Mouse (Mus musculus): ENCODE results near the gene Abca8b.
A peak's percentile ranks its signal among the peaks of the same experiment; 100 is the strongest.
"Not testable (repeated sequence)": the region's sequence is repeated elsewhere in the genome, so short reads cannot be mapped to it uniquely, and the experiment has no call there.

Abca8b gene

DNA sequence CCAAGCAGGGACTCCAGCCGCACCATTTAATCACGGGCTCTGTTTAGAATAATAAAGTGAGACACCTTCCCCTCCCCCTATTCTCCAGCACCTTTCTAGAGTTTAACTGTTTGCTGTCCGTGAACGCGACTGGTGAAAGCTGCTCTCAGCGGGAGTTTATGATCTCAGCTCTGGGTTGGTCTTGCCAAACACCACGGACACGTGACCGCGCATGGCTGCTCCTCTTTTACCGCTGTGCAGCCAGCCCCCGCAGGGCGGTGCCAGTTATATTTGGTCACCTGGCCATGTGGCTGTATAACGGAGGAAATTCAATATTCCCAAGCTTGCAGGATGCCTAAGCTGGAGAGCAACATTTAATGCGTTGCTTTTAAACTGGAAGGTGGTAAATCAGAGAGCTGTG lies at the start of gene Abca8b:
TSS of gene Abca8b (minus strand) at position 222 of the 400 bp plus-strand sequence.
- DNase-seq (ENCODE audit: low spot score), result peak; percentile 66

DNA sequence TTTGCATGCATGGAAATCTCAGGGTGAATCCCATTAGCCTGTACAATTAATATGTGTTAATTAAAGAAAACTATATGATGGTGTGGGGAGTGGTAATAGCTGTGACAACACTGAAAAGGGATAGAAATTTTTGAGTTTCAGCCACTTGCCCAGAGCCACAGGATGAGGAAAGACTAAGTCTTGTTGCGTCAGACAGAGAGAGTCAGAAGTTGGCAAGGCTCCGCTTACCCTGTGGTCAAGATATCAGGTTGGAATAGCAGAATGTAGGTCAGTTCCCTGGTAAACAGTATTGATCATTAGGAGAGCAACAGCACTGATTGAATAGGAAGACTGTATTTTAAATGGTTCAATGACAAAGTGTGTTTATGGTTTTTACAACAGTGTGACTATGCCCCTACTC lies 42.1 kb upstream of the Abca8b start:
- DNase-seq (ENCODE audit: low spot score), result no peak

DNA sequence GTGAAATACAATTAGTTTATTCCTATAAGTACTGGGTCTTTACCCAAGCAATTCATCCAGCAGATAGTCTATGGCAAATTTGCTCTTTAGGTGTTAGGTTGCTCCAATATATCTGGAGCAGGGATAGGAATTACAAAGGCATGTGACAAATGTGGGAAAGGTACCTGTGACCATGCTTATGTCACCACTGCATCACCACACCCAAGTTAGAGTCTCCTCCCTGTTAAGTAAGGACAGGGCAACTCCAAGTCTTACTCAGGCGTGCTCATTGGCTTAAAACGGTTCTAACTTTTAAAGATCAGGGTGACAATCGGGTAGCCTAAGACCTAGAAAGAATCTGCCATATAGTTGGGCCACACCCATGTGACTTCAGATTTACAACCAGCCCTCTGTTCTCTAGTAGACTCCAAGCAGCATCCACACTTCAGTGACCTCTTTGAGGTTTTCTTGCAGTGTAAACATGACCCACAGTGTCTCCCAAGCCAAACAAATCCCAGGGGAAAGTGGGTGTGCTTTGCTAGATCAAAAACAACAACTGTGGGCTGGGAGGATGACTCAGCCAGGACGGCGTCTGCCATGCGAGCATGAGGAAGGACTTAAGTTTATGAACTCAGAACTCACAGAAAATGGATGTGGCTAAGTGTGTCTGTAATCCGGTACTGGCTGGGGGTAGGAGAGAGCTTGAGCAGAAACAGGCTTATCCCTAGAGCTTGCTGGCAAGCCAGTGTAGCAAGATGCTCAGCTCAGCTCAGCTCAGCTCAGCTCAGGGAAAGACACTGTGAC lies 33.5 kb upstream of the Abca8b start:
- DNase-seq (ENCODE audit: low spot score), result no peak

DNA sequence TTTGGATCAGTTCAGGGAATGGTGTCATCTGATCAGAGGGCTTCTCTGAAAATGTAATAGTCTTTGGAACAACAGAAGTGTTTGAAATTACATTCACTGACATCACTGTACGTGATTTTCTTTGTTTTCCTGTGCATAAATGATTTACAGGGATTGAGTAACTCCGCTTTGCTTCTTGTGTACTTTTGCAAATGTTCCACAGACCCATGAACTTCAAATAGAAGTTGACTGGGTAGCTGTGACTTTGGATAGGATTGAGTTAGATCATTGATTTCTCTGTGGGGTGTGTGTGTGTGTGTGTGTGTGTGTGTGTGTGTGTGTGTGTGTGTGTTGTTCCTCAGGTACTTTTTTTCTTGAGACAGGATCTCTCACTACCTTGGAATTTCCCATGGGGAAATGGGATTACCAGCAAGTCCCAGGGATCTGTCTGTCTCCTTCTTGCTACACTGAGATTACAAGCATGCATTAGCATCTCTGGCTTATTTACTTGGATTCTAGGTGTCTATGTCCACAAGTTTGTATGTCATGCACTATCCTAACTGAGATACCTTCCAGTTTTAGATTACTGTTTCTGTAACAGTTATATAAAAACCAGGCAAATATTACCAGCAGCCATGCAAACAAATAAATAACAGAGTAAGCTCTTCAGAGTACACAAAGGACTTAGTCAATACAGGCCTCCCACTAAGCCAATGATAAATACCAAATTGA lies 15.3 kb upstream of the Abca8b start:
- no peak for DNase-seq (ENCODE audit: low spot score)

DNA sequence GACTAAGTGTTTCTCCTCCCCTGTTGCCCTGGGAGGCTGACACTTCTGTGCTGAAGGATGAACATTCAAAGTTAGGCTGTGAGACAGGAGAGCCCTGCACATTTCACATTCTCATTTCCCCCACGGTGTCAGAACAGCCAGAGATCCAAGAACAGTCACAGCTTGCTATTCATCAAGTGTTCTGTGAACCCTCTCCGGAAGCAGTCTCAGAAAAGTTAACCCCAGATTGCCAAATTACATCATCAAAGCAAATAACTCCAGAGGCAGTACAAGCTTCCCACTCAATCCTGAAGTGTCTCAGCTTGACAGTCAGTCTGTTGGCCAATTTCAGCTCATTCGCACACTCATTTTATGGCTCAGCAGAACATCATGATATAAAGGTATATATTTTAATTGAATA lies 632 bp downstream of the Abca8b start:
- DNase-seq (ENCODE audit: low spot score), result no peak

DNA sequence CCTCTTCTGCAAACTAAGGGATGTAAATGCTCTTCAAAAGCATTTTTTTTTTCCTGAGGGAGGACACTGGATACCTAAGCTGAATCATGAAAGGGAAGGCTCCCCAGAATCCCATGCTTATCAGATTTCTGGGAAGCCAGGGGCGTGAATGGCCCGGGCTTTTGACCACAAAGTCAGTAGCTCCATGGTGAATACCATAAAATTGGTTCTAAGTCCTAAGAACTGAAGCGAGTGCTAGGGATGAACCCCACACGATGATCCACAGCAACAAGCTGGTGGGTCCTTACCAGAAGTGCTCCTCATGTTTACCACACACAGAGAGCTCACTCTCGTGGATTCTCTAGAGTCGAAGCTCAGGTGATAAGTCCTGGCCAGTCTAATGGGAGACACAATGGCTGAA lies 1.6 kb downstream of the Abca8b start:
- no peak for DNase-seq (ENCODE audit: low spot score)

DNA sequence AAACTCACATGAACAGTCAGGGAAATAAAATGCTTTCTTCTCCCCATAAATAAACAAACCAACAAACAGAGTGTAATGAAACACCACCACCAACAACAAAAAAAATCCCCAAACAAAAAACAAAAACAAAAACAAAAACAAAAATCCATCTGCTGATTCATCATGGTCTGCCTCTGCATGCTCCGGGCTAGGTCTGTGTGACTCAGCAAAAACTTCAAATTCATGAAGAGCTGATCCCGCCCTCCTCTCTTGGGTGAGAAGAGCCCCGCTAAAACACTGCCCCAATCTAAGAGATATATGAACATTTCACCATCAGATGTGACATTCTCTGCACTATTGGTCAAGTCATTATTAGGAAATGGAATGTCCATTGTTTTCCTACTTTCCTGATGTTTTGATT lies 4.4 kb downstream of the Abca8b start:
- DNase-seq (ENCODE audit: low spot score), result no peak

DNA sequence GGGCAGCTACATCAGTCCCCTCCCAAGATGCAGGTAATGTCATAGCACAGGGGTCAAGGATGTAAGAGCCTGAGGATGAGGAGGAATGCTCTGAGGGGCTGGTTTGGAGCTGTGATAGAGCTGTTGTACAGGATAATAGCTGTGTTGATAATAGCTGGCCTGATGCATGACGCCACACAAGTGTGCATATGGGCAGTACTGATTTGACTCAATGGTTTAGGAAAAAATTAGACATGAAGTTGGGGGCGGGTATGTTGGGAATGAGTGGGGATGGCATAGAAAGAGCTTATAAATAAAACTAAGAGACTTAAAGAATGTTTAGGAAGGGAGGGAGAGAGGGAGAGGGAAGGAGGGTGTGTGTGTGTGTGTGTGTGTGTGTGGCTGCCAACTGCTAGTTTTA lies 5.4 kb downstream of the Abca8b start:
- DNase-seq (ENCODE audit: low spot score), result no peak

DNA sequence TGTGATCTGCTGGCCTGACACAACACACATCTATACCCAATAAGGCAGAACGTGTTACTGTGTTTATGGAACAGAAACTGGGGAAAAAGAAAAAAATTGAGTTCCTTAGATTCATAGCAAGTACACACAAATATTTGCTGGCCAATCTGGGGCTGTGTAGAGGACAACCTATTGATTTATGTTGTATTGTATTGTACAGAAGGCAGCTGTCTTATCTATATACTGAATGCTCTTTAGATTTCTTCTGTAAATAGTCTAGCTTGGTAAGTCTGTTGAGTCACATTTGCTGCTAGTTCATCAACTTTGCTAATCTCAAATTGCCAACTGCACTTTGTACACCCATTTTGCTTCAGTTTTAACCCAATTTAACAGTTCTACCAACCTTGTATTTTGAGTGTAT lies 7.5 kb downstream of the Abca8b start:
- DNase-seq (ENCODE audit: low spot score), result no peak

DNA sequence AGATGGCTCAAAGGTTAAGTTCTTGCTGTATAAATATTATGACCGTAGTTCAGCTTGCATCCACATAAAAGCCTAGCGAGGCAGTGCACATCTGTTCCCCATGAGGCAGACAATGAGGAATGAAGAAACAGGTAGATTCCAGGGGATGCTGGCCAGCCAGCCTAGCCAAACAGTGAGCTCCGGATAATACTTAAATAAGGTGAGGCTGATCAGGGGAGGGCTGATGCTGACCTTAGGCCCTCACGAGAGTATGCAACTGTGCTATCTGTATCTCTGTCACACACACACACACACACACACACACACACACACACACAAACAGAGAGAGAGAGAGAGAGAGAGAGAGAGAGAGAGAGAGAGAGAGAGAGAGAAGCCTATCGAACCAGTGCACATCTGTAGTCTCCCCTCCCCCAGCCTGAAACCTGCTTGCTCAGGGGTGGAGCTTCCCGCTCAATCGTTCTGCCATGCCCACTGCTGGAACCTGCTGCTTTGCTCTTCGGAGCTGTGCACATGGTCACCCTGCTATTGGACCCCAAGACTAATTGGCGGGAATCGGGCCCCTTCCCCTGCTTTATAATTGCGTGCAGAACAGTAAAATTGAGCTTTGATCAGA lies 8.1 kb downstream of the Abca8b start:
- not testable (repeated sequence) for DNase-seq (ENCODE audit: low spot score)

DNA sequence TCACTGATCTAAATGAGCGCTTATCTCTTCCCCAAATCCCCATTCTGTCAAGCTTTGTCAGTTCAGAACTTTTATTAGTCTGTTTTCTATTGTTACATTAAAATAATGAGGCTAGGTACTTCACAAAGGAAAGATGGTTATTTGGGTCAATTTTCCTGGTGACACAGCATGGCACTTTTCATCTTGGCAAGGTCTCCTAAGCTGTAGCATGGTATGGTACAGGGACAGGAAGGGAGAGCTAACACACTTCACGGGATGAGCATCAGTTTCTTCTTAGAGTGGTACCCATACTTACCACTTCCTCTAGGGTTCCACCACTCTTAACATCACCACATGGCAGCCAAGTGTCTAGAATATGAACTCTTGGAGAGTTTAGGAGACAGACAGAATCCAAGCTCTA lies 13.8 kb downstream of the Abca8b start:
- DNase-seq (ENCODE audit: low spot score), result no peak

DNA sequence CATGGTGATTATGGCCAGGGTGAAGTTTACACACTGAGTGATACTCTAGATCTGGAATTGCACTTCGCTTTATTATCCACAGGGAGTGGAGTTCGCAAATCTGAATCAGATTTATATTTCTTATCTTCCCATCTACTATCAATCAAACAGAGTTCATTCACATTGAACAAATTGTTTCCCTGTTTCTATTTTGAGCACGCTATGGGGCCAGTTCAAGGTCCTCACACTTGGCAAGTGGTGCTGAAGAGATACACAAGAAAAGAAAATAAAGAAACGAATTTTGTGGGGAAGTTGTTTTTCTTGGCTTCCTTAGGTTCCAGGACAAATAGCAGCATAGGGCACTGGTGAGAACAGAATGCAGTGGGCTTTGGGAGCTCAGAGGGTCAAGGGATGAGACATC lies 25.1 kb downstream of the Abca8b start:
- DNase-seq (ENCODE audit: low spot score), result no peak

DNA sequence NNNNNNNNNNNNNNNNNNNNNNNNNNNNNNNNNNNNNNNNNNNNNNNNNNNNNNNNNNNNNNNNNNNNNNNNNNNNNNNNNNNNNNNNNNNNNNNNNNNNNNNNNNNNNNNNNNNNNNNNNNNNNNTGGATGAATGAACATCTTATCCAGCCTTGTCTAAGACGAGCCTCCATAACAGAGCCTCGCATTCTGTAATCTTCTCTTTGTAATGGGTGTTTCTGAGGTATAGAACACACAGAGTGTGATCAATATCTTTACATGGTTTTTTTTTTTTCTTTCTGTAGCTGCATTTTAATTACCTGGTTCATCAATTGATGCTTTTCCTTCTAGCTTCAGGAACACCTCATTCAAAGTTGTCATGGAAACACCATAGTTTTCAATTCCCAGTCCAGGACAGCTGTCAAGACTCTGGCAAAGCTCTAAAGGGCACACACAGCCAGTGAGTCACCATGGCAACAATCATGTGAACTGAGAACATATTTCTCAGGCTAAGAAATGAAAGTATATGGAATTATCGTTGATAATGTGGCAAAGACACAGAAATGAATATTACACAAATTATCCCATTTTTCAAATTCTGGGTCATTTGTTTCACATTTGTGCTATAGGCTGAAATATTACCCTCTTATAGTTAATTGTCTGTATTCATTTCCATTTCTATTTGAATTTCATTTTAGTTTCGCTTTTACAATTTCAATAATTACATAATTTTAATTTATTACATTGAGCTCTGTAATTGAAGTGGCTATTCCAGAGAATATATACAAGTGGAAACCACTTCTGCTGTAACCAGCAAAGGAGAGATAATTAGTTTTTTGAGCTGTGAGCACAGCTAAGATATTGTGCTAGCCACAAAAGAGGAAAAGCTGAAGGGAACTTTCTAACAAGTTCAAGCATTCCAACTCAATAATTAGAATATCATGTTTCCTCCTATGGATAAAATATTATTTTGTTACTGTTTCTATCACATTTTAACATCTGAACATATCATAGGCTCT lies 33.9 kb downstream of the Abca8b start:
- no peak for DNase-seq (ENCODE audit: low spot score)

DNA sequence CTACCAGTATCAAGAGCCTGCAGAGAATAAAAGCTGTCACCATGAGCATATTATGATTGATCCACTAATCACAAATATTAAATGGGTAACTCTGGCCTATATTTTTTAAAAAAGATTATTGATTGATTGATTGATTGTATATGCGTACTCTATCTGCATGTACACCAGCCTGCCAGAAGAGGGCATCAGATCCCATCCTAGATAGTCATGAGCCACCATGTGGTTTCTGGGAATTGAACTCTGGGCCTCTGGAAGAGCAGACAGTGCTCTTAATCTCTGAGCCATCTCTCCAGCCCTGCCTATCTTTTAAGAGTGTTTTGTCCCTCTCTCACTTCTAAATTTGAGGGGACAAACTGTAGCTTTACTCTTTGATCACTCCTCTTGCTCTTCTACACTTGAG lies 40.5 kb downstream of the Abca8b start:
- DNase-seq (ENCODE audit: low spot score), result no peak

DNA sequence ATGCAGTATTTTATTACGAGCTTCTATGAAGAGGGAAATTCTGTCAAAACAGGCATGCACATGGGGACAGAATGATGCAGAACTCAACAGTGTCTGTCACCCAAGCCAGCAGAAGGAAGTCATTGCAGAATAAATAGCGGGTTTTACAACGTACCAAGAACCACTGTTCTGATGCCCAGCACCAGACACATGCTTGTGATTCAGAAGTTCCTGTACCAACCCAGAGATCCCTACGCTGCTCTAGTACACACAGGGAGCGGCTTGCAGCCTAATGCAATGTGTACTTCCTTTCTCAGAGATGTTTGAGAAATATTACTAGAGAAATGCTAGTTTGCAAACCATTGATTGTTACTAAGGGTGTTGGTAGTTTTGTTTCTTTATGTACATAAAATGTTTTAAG lies 58.7 kb downstream of the Abca8b start:
- no peak for DNase-seq (ENCODE audit: low spot score)

DNA sequence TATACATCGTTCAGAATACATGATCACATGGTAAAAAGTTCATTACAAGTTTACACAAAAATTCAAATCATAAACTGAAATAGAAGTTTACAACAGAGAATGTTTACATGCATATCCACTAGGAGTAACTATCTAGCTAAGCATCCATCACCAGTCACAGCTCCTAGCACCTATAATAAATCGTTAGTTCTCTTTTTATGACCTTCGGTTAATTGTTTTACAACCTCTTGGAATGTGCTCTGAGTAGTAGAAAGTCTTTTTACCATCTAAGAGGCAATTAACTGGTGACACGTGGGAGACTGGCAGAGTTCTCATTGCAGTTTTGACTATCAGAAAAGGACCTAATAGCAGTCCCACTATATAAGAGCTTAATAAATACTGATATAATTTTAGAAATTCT lies 62.4 kb downstream of the Abca8b start:
- DNase-seq (ENCODE audit: low spot score), result not testable (repeated sequence)

DNA sequence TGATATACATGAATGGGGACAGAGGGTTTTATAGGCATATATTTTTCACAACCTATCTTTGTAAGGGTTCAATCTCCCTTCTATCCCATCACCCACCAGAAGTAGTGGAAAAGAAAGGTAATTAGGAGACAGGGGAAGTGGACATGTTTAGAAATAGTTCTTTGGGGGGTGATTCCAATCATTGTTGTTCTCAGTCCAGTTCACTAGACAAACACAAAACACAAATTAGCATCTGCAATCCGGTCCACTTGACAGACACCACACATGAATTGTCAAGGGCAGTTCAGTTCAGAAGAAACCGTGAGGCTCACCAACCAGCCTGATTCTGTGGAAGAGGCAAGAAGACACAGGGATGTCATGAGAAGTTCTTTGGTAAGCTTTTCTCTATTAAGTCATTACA lies 67.2 kb downstream of the Abca8b start:
- DNase-seq (ENCODE audit: low spot score), result no peak

DNA sequence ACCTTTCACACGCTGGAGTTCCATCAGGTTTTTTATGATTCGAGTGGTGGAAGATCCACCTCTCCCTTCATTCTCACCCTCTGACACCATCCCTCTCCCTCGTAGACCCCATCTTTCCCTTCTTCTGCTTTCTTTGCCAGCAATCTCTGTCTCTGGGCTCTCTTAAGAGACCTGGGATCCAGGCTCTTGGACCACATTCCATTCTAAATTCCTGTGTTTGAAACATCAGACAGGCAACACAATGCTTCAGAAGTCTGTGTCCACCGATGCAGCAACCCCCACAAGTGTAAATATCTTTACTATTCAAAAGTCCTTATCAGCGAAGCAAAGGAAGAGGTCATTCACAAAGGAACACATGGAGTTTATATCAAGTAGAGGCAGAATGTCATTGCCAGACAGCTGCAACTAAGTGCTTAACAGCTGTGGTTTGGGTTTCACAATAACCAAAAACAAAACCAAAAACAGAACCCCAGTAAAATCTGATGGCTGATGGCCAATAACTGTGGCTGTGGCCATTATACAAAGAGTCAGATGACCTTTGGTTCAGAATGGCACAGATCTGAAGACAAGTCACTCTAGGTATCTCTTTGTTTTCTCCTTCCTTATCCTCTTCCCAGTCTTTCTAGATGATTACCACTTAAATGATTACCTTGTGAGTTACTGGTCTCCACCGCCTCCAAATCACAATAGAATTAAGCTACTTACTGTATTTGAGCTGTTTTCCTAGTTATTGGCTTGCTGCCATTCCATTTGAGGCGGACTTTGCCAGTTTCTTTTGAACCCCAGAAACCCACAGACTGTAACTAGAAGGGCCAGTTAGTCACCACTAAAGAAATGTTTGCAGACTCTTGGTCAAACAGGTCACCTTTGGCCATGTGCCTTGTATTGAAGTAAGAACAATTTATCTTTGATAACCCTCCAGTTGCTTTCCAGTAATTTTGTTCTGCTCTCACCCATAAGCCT lies 68.6 kb downstream of the Abca8b start:
- DNase-seq (ENCODE audit: low spot score), result no peak

DNA sequence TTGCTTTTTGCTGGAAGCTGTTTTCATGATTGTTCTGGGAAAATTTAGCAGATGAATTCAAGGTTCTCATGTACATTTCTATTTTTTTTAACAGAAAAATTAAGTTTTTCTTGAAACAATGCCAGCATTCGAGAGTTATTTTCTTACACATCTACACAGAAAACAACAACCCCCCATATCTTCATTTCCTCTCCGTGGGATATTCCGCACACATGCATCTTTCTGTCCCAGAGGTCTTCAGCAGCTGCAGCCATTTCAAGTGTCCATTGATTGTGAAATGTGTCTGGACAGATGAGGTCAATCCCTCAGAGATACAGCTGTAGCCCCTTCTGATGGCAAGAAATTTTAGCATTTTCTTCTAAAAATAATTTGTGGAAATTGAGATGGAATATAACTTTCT lies 73.4 kb downstream of the Abca8b start:
- DNase-seq (ENCODE audit: low spot score), result no peak

DNA sequence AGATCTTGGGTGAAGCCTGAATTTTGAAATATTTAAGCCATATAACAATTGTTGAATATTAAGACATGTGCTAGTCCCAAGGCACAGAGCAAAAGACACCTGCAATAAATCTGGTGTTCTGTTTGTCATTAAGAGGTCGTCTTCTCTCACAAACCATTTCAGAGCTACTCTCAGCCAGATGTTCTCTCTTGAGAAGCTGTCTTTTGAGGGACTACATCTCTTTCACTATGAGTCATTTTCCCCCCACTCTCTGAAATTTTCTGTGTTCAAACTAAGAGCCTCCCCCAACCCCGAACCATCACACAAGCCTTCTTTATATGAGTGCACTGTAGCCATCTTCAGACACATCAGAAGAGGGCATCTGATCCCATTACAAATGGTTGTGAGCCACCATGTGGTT lies 76.2 kb downstream of the Abca8b start:
- DNase-seq (ENCODE audit: low spot score), result no peak

DNA sequence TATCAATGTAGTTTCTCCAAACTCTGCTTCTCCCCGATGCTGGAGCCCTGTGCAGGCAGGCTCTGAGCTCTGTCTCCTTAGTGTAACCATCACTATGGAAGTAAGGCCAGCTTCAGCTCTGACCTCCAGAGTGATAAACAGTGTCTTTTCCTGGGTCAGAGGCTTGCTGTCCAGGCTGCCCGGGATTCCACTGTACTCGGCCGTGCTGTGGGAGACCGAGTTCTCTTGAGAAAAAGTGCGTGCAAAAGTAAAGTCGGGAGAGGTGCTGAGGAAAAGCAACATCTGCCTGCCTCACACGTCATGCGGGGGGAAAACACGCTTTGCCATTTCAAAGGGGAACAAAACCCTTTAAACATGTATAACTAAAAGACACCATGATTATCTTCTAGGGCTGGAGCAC lies 79.0 kb downstream of the Abca8b start:
- DNase-seq (ENCODE audit: low spot score), result no peak

Measured in ovary, postnatal 36 days (tissue).